Mouse (Mus musculus) left cerebral cortex, adult 6 months (tissue): ENCODE results near the gene Serac1. TPM values are rescaled to one million over a fixed set of nuclear protein-coding genes. Genes with fewer than 3 reads are reported as not detected.

Experiments used
- long read RNA-seq, 2 experiments: library from polyadenylated mRNA; unstranded; transcript quantifications; one replicate each; pipeline ENCODE4 v2.0.0; 2019 to 2020
- polyA plus RNA-seq: library from polyadenylated mRNA; unstranded; fragments of <200 nt; fragmentation: Nextera tagmentation; gene quantifications from 2 replicates; pipeline ENCODE4 v1.2.3, GENCODE M21; 2021

The Serac1 gene
- polyA plus RNA-seq = 2.3 and 2.6 TPM in 2 replicates
- long read RNA-seq, experiment 1, full-length matches to known transcripts = 15 of 36 reads
- long read RNA-seq, experiment 1, partial matches to known transcripts = 10 of 36 reads
- long read RNA-seq, experiment 1, other reads (novel, unspliced or antisense) = 11 of 36 reads
- long read RNA-seq, experiment 2, partial matches to known transcripts = 3 of 3 reads
- long read RNA-seq, experiment 2, other reads (novel, unspliced or antisense) = 0 of 3 reads

GRCm38 (mm10) chr17:6079287-6080122, at the start of gene Serac1, which contains the start of gene Gtf2h5:
Gene Serac1, minus strand, starts transcription at chr17:6079741.
Gene Gtf2h5, plus strand, starts transcription at chr17:6079786.

GRCm38 (mm10) chr17:6106361-6107014, 26.9 kb upstream of the Serac1 start, which contains the start of gene Tulp4:
Gene Tulp4, plus strand, starts transcription at chr17:6106437.

Other genes with a start within 250 kb of the Serac1 start
- 3.4 and 6.1 TPM in 2 replicates for gene Snx9, start 238.4 kb downstream of the Serac1 start, polyA plus RNA-seq
- gene Synj2, start 138.5 kb downstream of the Serac1 start, polyA plus RNA-seq = 18.2 and 18.3 TPM in 2 replicates
- 190 and 255 TPM in 2 replicates for gene Gtf2h5, start within 50 bp of the Serac1 start, polyA plus RNA-seq
- 32.9 and 73.0 TPM in 2 replicates for gene Tulp4, start 26.7 kb upstream of the Serac1 start, polyA plus RNA-seq
- gene Tmem181a, start 177.1 kb upstream of the Serac1 start, polyA plus RNA-seq = 34.0 and 46.1 TPM in 2 replicates
- gene Dynlt1a, start 237.8 kb upstream of the Serac1 start, polyA plus RNA-seq = 5.6 and 13.6 TPM in 2 replicates